Mouse (Mus musculus): ENCODE measurements around the gene Cachd1. TPM values are rescaled to one million over a fixed set of nuclear protein-coding genes. Genes with fewer than 3 reads are reported as not detected.

Gene Cachd1
- polyA plus RNA-seq, 1 experiment from 2014 or later, result 52.5 TPM

DNA sequence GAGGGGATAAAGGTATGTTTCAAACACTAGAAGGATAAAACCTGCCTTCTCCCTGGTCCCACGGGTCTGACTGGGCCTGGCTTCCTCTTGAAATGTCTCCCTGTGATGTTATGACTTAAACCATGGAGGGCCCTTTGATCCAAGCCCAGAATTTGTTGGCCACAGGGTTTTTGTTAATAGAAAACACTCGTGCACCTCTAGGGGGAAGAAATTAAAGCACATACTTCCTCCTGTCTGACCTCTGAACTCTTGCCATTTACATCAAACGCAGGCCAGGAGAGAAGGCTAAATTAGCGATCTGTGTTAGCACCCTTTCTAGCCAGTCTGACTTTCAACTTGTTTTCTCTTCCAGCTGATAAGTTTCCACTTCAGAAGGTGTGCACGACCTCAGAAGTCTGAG, 19.0 kb downstream of the Cachd1 start:
- H3K9me3 ChIP-seq, result no peaks in the 10 kb centered on the region
- ATAC-seq (ENCODE audit: insufficient number of reproducible peaks, insufficient read depth, low FRiP score, low TSS enrichment, low read depth), result no peak
- no peak overlapping the region for H3K9ac ChIP-seq
- no peaks in the 10 kb centered on the region for H3K27me3 ChIP-seq
- H3K4me1 ChIP-seq, result peaks cover 65% of the 10 kb centered on the region
- no peak overlapping the region for H3K4me2 ChIP-seq
- H3K4me3 ChIP-seq, result no peak overlapping the region
- H3K36me3 ChIP-seq, result no peaks in the 10 kb centered on the region
- 7% methylated on average over 5 of the region's 5 CpGs for WGBS
- H3K27ac ChIP-seq, result no peak overlapping the region

DNA sequence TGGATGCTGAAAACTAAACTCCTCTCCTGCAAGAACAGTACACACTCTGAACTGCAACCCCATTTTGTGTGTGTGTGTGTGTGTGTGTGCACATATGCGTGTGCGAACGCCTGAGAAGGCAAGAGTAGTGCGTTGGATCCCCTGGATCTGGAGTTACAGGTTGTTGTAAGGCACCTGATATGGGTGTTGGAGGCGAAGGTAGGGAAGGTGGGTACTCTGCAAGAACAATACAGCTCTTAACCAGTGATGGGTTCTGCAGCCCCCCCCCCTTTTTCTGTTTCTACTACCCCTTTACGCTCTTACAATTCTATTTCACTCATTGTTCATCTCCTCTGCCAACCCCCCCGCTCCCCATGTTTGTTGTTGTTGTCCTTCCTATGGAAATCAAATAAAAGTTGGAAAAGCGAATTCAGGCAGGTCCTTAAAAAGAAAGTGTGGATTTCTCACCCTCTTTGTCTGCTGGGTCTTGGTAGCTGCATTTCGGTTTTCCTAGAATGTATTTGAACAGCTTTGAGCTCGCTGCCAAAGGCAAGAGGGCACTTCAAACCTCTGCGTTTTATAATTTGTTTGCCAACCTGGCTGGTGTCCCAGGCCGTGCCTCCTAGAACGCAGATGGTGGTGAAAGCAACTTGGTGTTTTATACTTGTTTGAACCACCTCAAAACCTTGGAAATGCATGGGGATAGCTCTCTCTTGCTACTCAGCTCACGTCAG, 24.4 kb downstream of the Cachd1 start:
- H3K27me3 ChIP-seq, result no peaks in the 10 kb centered on the region
- WGBS, result 84% methylated on average over 14 of the region's 14 CpGs
- peaks cover 43% of the 10 kb centered on the region for H3K4me1 ChIP-seq
- no peaks in the 10 kb centered on the region for H3K9me3 ChIP-seq
- no peak for ATAC-seq (ENCODE audit: insufficient number of reproducible peaks, insufficient read depth, low FRiP score, low TSS enrichment, low read depth)
- H3K4me2 ChIP-seq, result no peak overlapping the region
- no peak overlapping the region for H3K9ac ChIP-seq
- no peak overlapping the region for H3K27ac ChIP-seq
- H3K4me3 ChIP-seq, result no peak overlapping the region
- no peaks in the 10 kb centered on the region for H3K36me3 ChIP-seq

- H3K9ac ChIP-seq, result no peak overlapping the region; the same call in 1 of the 2 replicates
- no peak overlapping the region for H3K27ac ChIP-seq
- no peaks in the 10 kb centered on the region for H3K36me3 ChIP-seq
- no peak overlapping the region for H3K4me2 ChIP-seq
- 68% methylated on average over 3 of the region's 3 CpGs for WGBS
- H3K9me3 ChIP-seq, result no peaks in the 10 kb centered on the region
- no peak overlapping the region for H3K4me3 ChIP-seq
- no peaks in the 10 kb centered on the region for H3K27me3 ChIP-seq
- peaks cover 38% of the 10 kb centered on the region for H3K4me1 ChIP-seq
- ATAC-seq (ENCODE audit: insufficient number of reproducible peaks, insufficient read depth, low FRiP score, low TSS enrichment, low read depth), result no peak
These were observed 24.9 kb downstream of the Cachd1 start for GRCm38 (mm10) chr4:100801443-100801786.

GRCm38 (mm10) chr4:100811057-100811695, 34.7 kb downstream of the Cachd1 start:
- no peak overlapping the region for H3K9ac ChIP-seq
- H3K4me3 ChIP-seq, result no peak overlapping the region
- H3K36me3 ChIP-seq, result no peaks in the 10 kb centered on the region; the same call in 1 of the 2 replicates
- no peaks in the 10 kb centered on the region for H3K27me3 ChIP-seq
- ATAC-seq (ENCODE audit: insufficient number of reproducible peaks, insufficient read depth, low FRiP score, low TSS enrichment, low read depth), result no peak
- no peak overlapping the region for H3K27ac ChIP-seq
- H3K9me3 ChIP-seq, result no peaks in the 10 kb centered on the region
- peaks cover 32% of the 10 kb centered on the region for H3K4me1 ChIP-seq
- H3K4me2 ChIP-seq, result no peak overlapping the region
- 18% methylated on average over 5 of the region's 5 CpGs for WGBS

GRCm38 (mm10) chr4:100811802-100812510, 35.5 kb downstream of the Cachd1 start:
- Histone ChIP-seq H3K4me3 (no peak overlapping the region), H3K4me2 (no peak overlapping the region), H3K9ac (no peak overlapping the region), H3K36me3 (no peaks in the 10 kb centered on the region; the same call in 1 of the 2 replicates), H3K27ac (no peak overlapping the region), H3K9me3 (no peaks in the 10 kb centered on the region), H3K4me1 (peaks cover 33% of the 10 kb centered on the region), H3K27me3 (no peaks in the 10 kb centered on the region)
- no peak for ATAC-seq (ENCODE audit: insufficient number of reproducible peaks, insufficient read depth, low FRiP score, low TSS enrichment, low read depth)
- WGBS, result 45% methylated on average over 8 of the region's 8 CpGs

DNA sequence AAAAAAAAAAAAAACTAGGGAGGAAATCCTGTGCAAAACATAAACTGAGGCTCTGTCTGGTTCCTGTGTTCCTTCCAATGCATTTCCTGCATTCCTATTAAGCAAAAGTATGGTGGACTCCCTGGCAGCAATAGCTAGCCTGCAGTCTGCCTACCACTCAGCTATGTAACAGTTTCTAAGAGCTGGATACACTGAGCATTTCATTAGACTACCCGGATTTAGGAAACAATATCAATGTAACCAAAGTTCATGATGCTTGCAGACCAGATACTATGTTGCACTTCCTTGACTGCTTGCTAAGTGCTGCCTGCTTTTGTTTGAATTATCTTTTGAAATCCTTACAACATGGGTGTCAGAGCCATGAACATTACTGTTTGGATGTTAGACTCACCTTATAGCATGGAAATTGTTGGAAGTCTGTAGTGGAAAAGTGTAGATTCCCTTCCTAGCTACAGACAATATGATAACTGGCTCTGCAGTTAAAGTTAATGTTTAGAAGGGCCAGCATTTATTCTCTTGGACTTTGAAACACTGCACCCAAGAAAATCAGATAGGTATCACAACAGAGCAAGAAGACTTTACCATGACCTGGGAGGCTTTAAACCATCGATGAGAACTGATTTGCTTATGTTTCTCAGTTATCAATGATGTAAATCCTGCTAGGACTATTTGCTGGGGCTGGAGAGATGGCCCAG, 37.4 kb downstream of the Cachd1 start:
- peaks cover 33% of the 10 kb centered on the region for H3K4me1 ChIP-seq

GRCm38 (mm10) chr4:100819238-100819637, 42.8 kb downstream of the Cachd1 start:
- H3K27me3 ChIP-seq, result no peaks in the 10 kb centered on the region
- no peak overlapping the region for H3K27ac ChIP-seq
- H3K9me3 ChIP-seq, result no peaks in the 10 kb centered on the region
- no peak overlapping the region for H3K4me3 ChIP-seq
- ATAC-seq (ENCODE audit: insufficient number of reproducible peaks, insufficient read depth, low FRiP score, low TSS enrichment, low read depth), result no peak
- no peaks in the 10 kb centered on the region for H3K36me3 ChIP-seq
- H3K4me2 ChIP-seq, result no peak overlapping the region
- H3K4me1 ChIP-seq, result peaks cover 21% of the 10 kb centered on the region
- no peak overlapping the region for H3K9ac ChIP-seq
- WGBS, result 95% methylated on average over 3 of the region's 3 CpGs

More for the DNA sequence above, 37.4 kb downstream of the Cachd1 start:
- Histone ChIP-seq H3K4me2 (no peak overlapping the region), H3K4me3 (no peak overlapping the region), H3K9ac (no peak overlapping the region), H3K27ac (no peak overlapping the region), H3K36me3 (no peaks in the 10 kb centered on the region), H3K9me3 (no peaks in the 10 kb centered on the region), H3K27me3 (no peaks in the 10 kb centered on the region)
- ATAC-seq (ENCODE audit: insufficient number of reproducible peaks, insufficient read depth, low FRiP score, low TSS enrichment, low read depth), result no peak
- WGBS, result 87% methylated on average over 2 of the region's 2 CpGs

- no peak for ATAC-seq (ENCODE audit: insufficient number of reproducible peaks, insufficient read depth, low FRiP score, low TSS enrichment, low read depth)
- no peaks in the 10 kb centered on the region for H3K36me3 ChIP-seq
- H3K9ac ChIP-seq, result no peak overlapping the region
- H3K4me2 ChIP-seq, result no peak overlapping the region
- no peaks in the 10 kb centered on the region for H3K9me3 ChIP-seq
- H3K27ac ChIP-seq, result no peak overlapping the region
- H3K4me3 ChIP-seq, result no peak overlapping the region
- no peaks in the 10 kb centered on the region for H3K27me3 ChIP-seq
- H3K4me1 ChIP-seq, result peaks cover 31% of the 10 kb centered on the region
- 74% methylated on average over 7 of the region's 7 CpGs for WGBS
These were observed 46.1 kb downstream of the Cachd1 start for GRCm38 (mm10) chr4:100822526-100822925.

DNA sequence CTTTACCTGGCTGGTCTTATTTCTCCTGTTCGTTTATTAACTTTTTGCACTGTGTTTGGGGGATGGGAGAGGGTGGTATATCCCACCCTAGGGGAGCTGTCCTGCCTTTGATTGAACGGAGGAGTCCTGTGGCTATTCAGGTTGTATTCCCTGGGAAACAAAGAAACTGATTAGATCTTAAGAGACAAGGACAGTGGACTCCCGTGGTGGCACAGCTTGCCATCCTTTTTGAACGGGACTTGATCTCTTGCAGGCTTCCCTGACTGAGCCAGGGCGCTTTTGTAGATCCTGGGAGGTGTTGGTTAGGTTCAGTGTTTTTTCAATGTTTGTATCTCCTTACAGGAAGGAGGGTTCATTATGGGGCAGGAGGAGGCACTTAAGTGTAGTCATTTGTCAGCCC, 50.9 kb downstream of the Cachd1 start:
- no peak overlapping the region for H3K9ac ChIP-seq
- H3K4me2 ChIP-seq, result no peak overlapping the region
- no peak overlapping the region for H3K4me3 ChIP-seq
- no peaks in the 10 kb centered on the region for H3K36me3 ChIP-seq
- ATAC-seq (ENCODE audit: insufficient number of reproducible peaks, insufficient read depth, low FRiP score, low TSS enrichment, low read depth), result no peak
- H3K9me3 ChIP-seq, result no peaks in the 10 kb centered on the region
- H3K4me1 ChIP-seq, result peaks cover 47% of the 10 kb centered on the region
- H3K27me3 ChIP-seq, result no peaks in the 10 kb centered on the region
- no peak overlapping the region for H3K27ac ChIP-seq
- WGBS, result 19% methylated on average over 5 of the region's 5 CpGs

DNA sequence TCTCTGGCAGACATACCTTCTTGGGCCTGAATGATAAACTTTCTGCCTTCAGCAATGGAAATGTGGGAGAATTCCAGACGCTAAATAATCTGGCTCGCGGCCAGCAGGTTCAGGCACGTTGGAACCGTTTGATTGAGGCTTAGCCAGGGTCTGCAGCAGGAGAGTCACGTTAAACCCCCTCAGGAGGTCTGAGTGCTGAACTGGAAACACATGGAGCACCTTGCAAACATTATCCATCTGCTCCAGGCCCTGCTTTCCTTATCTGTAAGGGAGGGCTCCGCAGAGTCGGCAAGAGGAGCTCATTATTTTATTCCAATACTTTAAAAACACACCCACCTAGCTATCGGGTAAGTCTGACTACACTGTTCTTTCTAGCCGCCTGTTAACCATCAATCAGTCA, 52.3 kb downstream of the Cachd1 start:
- ATAC-seq (ENCODE audit: insufficient number of reproducible peaks, insufficient read depth, low FRiP score, low TSS enrichment, low read depth), result 0 out of 2 replicates have a peak, but pooled peaks have one; percentile 62
- WGBS, result 4% methylated on average over 10 of the region's 10 CpGs
- no peak overlapping the region for H3K9ac ChIP-seq

DNA sequence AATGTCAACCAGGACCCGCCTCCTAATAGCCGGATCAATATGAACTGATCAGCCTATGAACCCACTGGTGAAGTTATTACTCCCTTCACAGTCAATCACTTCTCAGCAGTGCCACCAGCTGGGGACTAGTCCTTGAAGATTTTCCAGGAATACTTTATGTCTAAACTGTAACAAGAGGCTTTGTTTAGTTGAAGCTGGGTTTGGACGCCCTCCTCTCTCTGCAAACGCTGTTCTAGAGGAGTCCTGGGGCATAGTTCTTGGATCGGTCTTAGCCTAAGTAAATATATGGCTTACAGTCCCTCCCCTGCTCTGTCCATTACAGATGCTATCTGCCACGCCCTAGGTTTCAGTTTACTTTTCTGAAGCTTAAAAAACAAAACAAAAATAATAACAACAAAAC, 60.7 kb downstream of the Cachd1 start:
- Histone ChIP-seq H3K4me3 (no peak overlapping the region), H3K27ac (0 out of 2 replicates have a peak overlapping the region, but pooled peaks have one; percentile 22), H3K9ac (no peak overlapping the region), H3K4me2 (no peak overlapping the region), H3K9me3 (no peaks in the 10 kb centered on the region), H3K36me3 (no peaks in the 10 kb centered on the region), H3K4me1 (peaks cover 66% of the 10 kb centered on the region), H3K27me3 (no peaks in the 10 kb centered on the region)
- WGBS, result 55% methylated on average over 6 of the region's 6 CpGs
- no peak for ATAC-seq (ENCODE audit: insufficient number of reproducible peaks, insufficient read depth, low FRiP score, low TSS enrichment, low read depth)

More for the DNA sequence above, 52.3 kb downstream of the Cachd1 start:
- Histone ChIP-seq H3K27me3 (no peaks in the 10 kb centered on the region), H3K4me1 (peaks cover 45% of the 10 kb centered on the region), H3K9me3 (no peaks in the 10 kb centered on the region), H3K4me2 (no peak overlapping the region), H3K4me3 (no peak overlapping the region), H3K27ac (0 out of 2 replicates have a peak overlapping the region, but pooled peaks have one; percentile 22), H3K36me3 (no peaks in the 10 kb centered on the region)

All from embryonic facial prominence, embryonic 13.5 days (tissue).